Mouse (Mus musculus): ENCODE measurements around the gene Olfr569. TPM values are rescaled to one million over a fixed set of nuclear protein-coding genes. Genes with fewer than 3 reads are reported as not detected.

Olfr569 gene
- polyA plus RNA-seq (2014; fragmentation: Nextera tagmentation; extraction: Ambion mirVana) = not detected in 2 replicates

GRCm38 (mm10) chr7:102890782-102891181, at the start of gene Olfr569:
Gene Olfr569 (minus strand): TSS chr7:102890882.
- no peak within 1 kb of the TSS for H3K4me2 ChIP-seq
- ATAC-seq (replicated peaks; ENCODE audit: insufficient number of reproducible peaks, low FRiP score, low TSS enrichment) = no peak
- no peaks in the 10 kb centered on the region for H3K9me3 ChIP-seq (replicated peaks; ENCODE audit: control insufficient read depth, low read length)
- H3K9ac ChIP-seq (ENCODE audit: low read depth, low read length) = no peak within 1 kb of the TSS
- no peak within 1 kb of the TSS for H3K27ac ChIP-seq (ENCODE audit: low read depth, low read length)
- H3K36me3 ChIP-seq (ENCODE audit: control insufficient read depth, insufficient read depth, low read length) = no peaks in the 10 kb centered on the region
- H3K4me1 ChIP-seq (ENCODE audit: control insufficient read depth, insufficient read depth, low read length) = no peaks in the 10 kb centered on the region
- no peaks in the 10 kb centered on the region for H3K27me3 ChIP-seq (ENCODE audit: control insufficient read depth, insufficient read depth, low read length)
- WGBS (ENCODE audit: insufficient replicate concordance) = 64% methylated on average over 3 of the region's 3 CpGs
- no peak within 1 kb of the TSS for H3K4me3 ChIP-seq (ENCODE audit: low read depth, low read length)

- Histone ChIP-seq H3K27me3 (ENCODE audit: control insufficient read depth, insufficient read depth, low read length) (no peaks in the 10 kb centered on the region), H3K9ac (ENCODE audit: low read depth, low read length) (no peak overlapping the region), H3K4me2 (no peak overlapping the region), H3K9me3 (replicated peaks; ENCODE audit: control insufficient read depth, low read length) (no peaks in the 10 kb centered on the region), H3K4me3 (ENCODE audit: low read depth, low read length) (no peak overlapping the region), H3K36me3 (ENCODE audit: control insufficient read depth, insufficient read depth, low read length) (no peaks in the 10 kb centered on the region), H3K4me1 (ENCODE audit: control insufficient read depth, insufficient read depth, low read length) (no peaks in the 10 kb centered on the region), H3K27ac (ENCODE audit: low read depth, low read length) (no peak overlapping the region)
- ATAC-seq (replicated peaks; ENCODE audit: insufficient number of reproducible peaks, low FRiP score, low TSS enrichment) = no peak
- WGBS (ENCODE audit: insufficient replicate concordance) = 66% methylated on average over 3 of the region's 3 CpGs
These were observed 36.4 kb upstream of the Olfr569 start for GRCm38 (mm10) chr7:102927105-102927504.

- ATAC-seq (replicated peaks; ENCODE audit: insufficient number of reproducible peaks, low FRiP score, low TSS enrichment) = no peak
- 45% methylated on average over 1 of the region's 1 CpGs for WGBS (ENCODE audit: insufficient replicate concordance)
- Histone ChIP-seq H3K27me3 (ENCODE audit: control insufficient read depth, insufficient read depth, low read length) (no peaks in the 10 kb centered on the region), H3K4me3 (ENCODE audit: low read depth, low read length) (no peak within 1 kb of the TSS), H3K36me3 (ENCODE audit: control insufficient read depth, insufficient read depth, low read length) (no peaks in the 10 kb centered on the region), H3K9ac (ENCODE audit: low read depth, low read length) (no peak within 1 kb of the TSS), H3K9me3 (replicated peaks; ENCODE audit: control insufficient read depth, low read length) (no peaks in the 10 kb centered on the region), H3K4me2 (no peak within 1 kb of the TSS), H3K27ac (ENCODE audit: low read depth, low read length) (no peak within 1 kb of the TSS), H3K4me1 (ENCODE audit: control insufficient read depth, insufficient read depth, low read length) (no peaks in the 10 kb centered on the region)
These were observed 33.4 kb upstream of the Olfr569 start, which contains the start of gene Olfr572 for GRCm38 (mm10) chr7:102924109-102924508. Gene Olfr572 (plus strand): TSS chr7:102924409.

GRCm38 (mm10) chr7:102919632-102920031, 28.9 kb upstream of the Olfr569 start:
- Histone ChIP-seq H3K9ac (ENCODE audit: low read depth, low read length) (no peak overlapping the region), H3K36me3 (ENCODE audit: control insufficient read depth, insufficient read depth, low read length) (no peaks in the 10 kb centered on the region), H3K4me1 (ENCODE audit: control insufficient read depth, insufficient read depth, low read length) (0 out of 2 replicates have a peak, but pooled peaks cover 3% of the 10 kb centered on the region), H3K4me2 (no peak overlapping the region), H3K9me3 (replicated peaks; ENCODE audit: control insufficient read depth, low read length) (no peaks in the 10 kb centered on the region), H3K4me3 (ENCODE audit: low read depth, low read length) (no peak overlapping the region), H3K27ac (ENCODE audit: low read depth, low read length) (no peak overlapping the region), H3K27me3 (ENCODE audit: control insufficient read depth, insufficient read depth, low read length) (no peaks in the 10 kb centered on the region)
- 13% methylated on average over 1 of the region's 1 CpGs for WGBS (ENCODE audit: insufficient replicate concordance)
- 0 out of 2 replicates have a peak, but pooled peaks have one; percentile 55 for ATAC-seq (replicated peaks; ENCODE audit: insufficient number of reproducible peaks, low FRiP score, low TSS enrichment)

GRCm38 (mm10) chr7:102917032-102917875, 26.6 kb upstream of the Olfr569 start, which contains the start of gene Olfr571:
Gene Olfr571 (minus strand): TSS chr7:102917536.
- Histone ChIP-seq H3K4me1 (ENCODE audit: control insufficient read depth, insufficient read depth, low read length) (0 out of 2 replicates have a peak, but pooled peaks cover 3% of the 10 kb centered on the region), H3K27ac (ENCODE audit: low read depth, low read length) (no peak within 1 kb of the TSS), H3K4me2 (no peak within 1 kb of the TSS), H3K9ac (ENCODE audit: low read depth, low read length) (no peak within 1 kb of the TSS), H3K36me3 (ENCODE audit: control insufficient read depth, insufficient read depth, low read length) (no peaks in the 10 kb centered on the region), H3K4me3 (ENCODE audit: low read depth, low read length) (no peak within 1 kb of the TSS), H3K9me3 (replicated peaks; ENCODE audit: control insufficient read depth, low read length) (no peaks in the 10 kb centered on the region), H3K27me3 (ENCODE audit: control insufficient read depth, insufficient read depth, low read length) (no peaks in the 10 kb centered on the region)
- 61% methylated on average over 4 of the region's 4 CpGs for WGBS (ENCODE audit: insufficient replicate concordance)
- ATAC-seq (replicated peaks; ENCODE audit: insufficient number of reproducible peaks, low FRiP score, low TSS enrichment) = no peak

- no peak for ATAC-seq (replicated peaks; ENCODE audit: insufficient number of reproducible peaks, low FRiP score, low TSS enrichment)
- Histone ChIP-seq H3K9ac (ENCODE audit: low read depth, low read length) (no peak overlapping the region), H3K36me3 (ENCODE audit: control insufficient read depth, insufficient read depth, low read length) (no peaks in the 10 kb centered on the region), H3K4me3 (ENCODE audit: low read depth, low read length) (no peak overlapping the region), H3K4me1 (ENCODE audit: control insufficient read depth, insufficient read depth, low read length) (0 out of 2 replicates have a peak, but pooled peaks cover 3% of the 10 kb centered on the region), H3K9me3 (replicated peaks; ENCODE audit: control insufficient read depth, low read length) (no peaks in the 10 kb centered on the region), H3K4me2 (no peak overlapping the region), H3K27ac (ENCODE audit: low read depth, low read length) (no peak overlapping the region), H3K27me3 (ENCODE audit: control insufficient read depth, insufficient read depth, low read length) (no peaks in the 10 kb centered on the region)
- 45% methylated on average over 5 of the region's 5 CpGs for WGBS (ENCODE audit: insufficient replicate concordance)
These were observed 25.7 kb upstream of the Olfr569 start for GRCm38 (mm10) chr7:102916405-102916804.

GRCm38 (mm10) chr7:102915261-102915660, 24.6 kb upstream of the Olfr569 start:
- WGBS (ENCODE audit: insufficient replicate concordance) = 23% methylated on average over 1 of the region's 1 CpGs
- H3K27me3 ChIP-seq (ENCODE audit: control insufficient read depth, insufficient read depth, low read length) = no peaks in the 10 kb centered on the region
- no peak overlapping the region for H3K4me2 ChIP-seq
- no peak for ATAC-seq (replicated peaks; ENCODE audit: insufficient number of reproducible peaks, low FRiP score, low TSS enrichment)
- no peak overlapping the region for H3K4me3 ChIP-seq (ENCODE audit: low read depth, low read length)
- no peak overlapping the region for H3K27ac ChIP-seq (ENCODE audit: low read depth, low read length)
- H3K9me3 ChIP-seq (replicated peaks; ENCODE audit: control insufficient read depth, low read length) = no peaks in the 10 kb centered on the region
- H3K4me1 ChIP-seq (ENCODE audit: control insufficient read depth, insufficient read depth, low read length) = 0 out of 2 replicates have a peak, but pooled peaks cover 3% of the 10 kb centered on the region
- H3K36me3 ChIP-seq (ENCODE audit: control insufficient read depth, insufficient read depth, low read length) = no peaks in the 10 kb centered on the region
- no peak overlapping the region for H3K9ac ChIP-seq (ENCODE audit: low read depth, low read length)

- ATAC-seq (replicated peaks; ENCODE audit: insufficient number of reproducible peaks, low FRiP score, low TSS enrichment) = no peak
- Histone ChIP-seq H3K27ac (ENCODE audit: low read depth, low read length) (no peak within 1 kb of the TSS), H3K27me3 (ENCODE audit: control insufficient read depth, insufficient read depth, low read length) (no peaks in the 10 kb centered on the region), H3K4me2 (no peak within 1 kb of the TSS), H3K9ac (ENCODE audit: low read depth, low read length) (no peak within 1 kb of the TSS), H3K4me1 (ENCODE audit: control insufficient read depth, insufficient read depth, low read length) (no peaks in the 10 kb centered on the region), H3K36me3 (ENCODE audit: control insufficient read depth, insufficient read depth, low read length) (no peaks in the 10 kb centered on the region), H3K4me3 (ENCODE audit: low read depth, low read length) (no peak within 1 kb of the TSS), H3K9me3 (replicated peaks; ENCODE audit: control insufficient read depth, low read length) (no peaks in the 10 kb centered on the region)
These were observed 13.9 kb downstream of the Olfr569 start, which contains the start of gene Olfr568 for GRCm38 (mm10) chr7:102876822-102877221. Gene Olfr568 (plus strand): TSS chr7:102877122.
